Mouse (Mus musculus): ENCODE measurements at regions not wholly inside any gene's neighbourhood (a gene's known extent, or its start where the extent isn't known, plus 50 kb on each side); places are given as distances from the start of the nearest gene placed in this dataset.

- TF ChIP-seq CTCF (IDR thresholded peaks at IDR 0.05; ENCODE audit: low read depth) = no peak
- no peak for TF ChIP-seq EP300 (IDR thresholded peaks at IDR 0.05; ENCODE audit: low read depth)
These were observed 111.7 kb downstream of the 1700017N19Rik start for GRCm38 (mm10) chr10:100701938-100702337.
